8 mouse cellular contexts compared by ENCODE assay signal in genomic region chr16:96468698-96469097, GRCm38 (mm10). TPM values are rescaled to one million over a fixed set of nuclear protein-coding genes. Genes with fewer than 3 reads are reported as not detected.
DNase-seq lines count a peak whose midpoint lies in the region; ATAC-seq and TF ChIP-seq lines count a peak whose summit lies in the region.

No protein-coding gene starts in this region.

- peak; percentile 50 for ATAC-seq in midbrain, embryonic 11.5 days (ENCODE audit: low FRiP score)
- ATAC-seq in forebrain, embryonic 16.5 days = peak; percentile 81
- ATAC-seq in kidney, postnatal 0 days (replicated peaks; ENCODE audit: low FRiP score, low read depth) = peak; percentile 71
- peak; percentile 46; the same call in 1 of the 2 replicates for ATAC-seq in stomach, embryonic 14.5 days (ENCODE audit: insufficient number of reproducible peaks, insufficient read depth, low FRiP score, low read depth)
- no peak for ATAC-seq in liver, postnatal 0 days

- H3K9me3 ChIP-seq in midbrain, embryonic 11.5 days (ENCODE audit: control insufficient read depth, low read length) = no peaks in the 10 kb centered on the region
- H3K9me3 ChIP-seq in midbrain, embryonic 10.5 days (replicated peaks) = no peaks in the 10 kb centered on the region
- no peaks in the 10 kb centered on the region for H3K9me3 ChIP-seq in forebrain, embryonic 16.5 days (ENCODE audit: control insufficient read depth, low read length)
- no peaks in the 10 kb centered on the region for H3K9me3 ChIP-seq in kidney, postnatal 0 days (replicated peaks; ENCODE audit: low read length)
- H3K9me3 ChIP-seq in stomach, embryonic 14.5 days (ENCODE audit: control insufficient read depth, low read depth, low read length) = no peaks in the 10 kb centered on the region
- no peaks in the 10 kb centered on the region for H3K9me3 ChIP-seq in liver, postnatal 0 days (ENCODE audit: low read length)

- H3K27ac ChIP-seq in midbrain, embryonic 11.5 days (ENCODE audit: low read depth, low read length) = no peak overlapping the region
- H3K27ac ChIP-seq in midbrain, embryonic 10.5 days (replicated peaks) = no peak overlapping the region
- no peak overlapping the region for H3K27ac ChIP-seq in forebrain, embryonic 16.5 days (ENCODE audit: low read length)
- no peak overlapping the region for H3K27ac ChIP-seq in kidney, postnatal 0 days
- H3K27ac ChIP-seq in stomach, embryonic 14.5 days (ENCODE audit: low read length) = no peak overlapping the region
- no peak overlapping the region for H3K27ac ChIP-seq in liver, postnatal 0 days (ENCODE audit: low read depth)

- H3K4me1 ChIP-seq in midbrain, embryonic 11.5 days (ENCODE audit: control insufficient read depth, insufficient read depth, low read length) = no peaks in the 10 kb centered on the region
- peaks cover 13% of the 10 kb centered on the region for H3K4me1 ChIP-seq in midbrain, embryonic 10.5 days
- H3K4me1 ChIP-seq in forebrain, embryonic 16.5 days (replicated peaks; ENCODE audit: control insufficient read depth, insufficient read depth, low read length) = peaks cover 29% of the 10 kb centered on the region
- no peaks in the 10 kb centered on the region for H3K4me1 ChIP-seq in kidney, postnatal 0 days (replicated peaks; ENCODE audit: insufficient read depth, low read length)
- peaks cover 7% of the 10 kb centered on the region for H3K4me1 ChIP-seq in stomach, embryonic 14.5 days (ENCODE audit: control insufficient read depth, insufficient read depth, low read length)
- H3K4me1 ChIP-seq in liver, postnatal 0 days (ENCODE audit: insufficient read depth) = no peaks in the 10 kb centered on the region

- 87% methylated on average over 4 of the region's 4 CpGs for WGBS in midbrain, embryonic 11.5 days
- 84% methylated on average over 4 of the region's 4 CpGs for WGBS in midbrain, embryonic 10.5 days
- WGBS in forebrain, embryonic 16.5 days = 63% methylated on average over 4 of the region's 4 CpGs
- WGBS in kidney, postnatal 0 days = 80% methylated on average over 4 of the region's 4 CpGs
- 78% methylated on average over 4 of the region's 4 CpGs for WGBS in stomach, embryonic 14.5 days
- WGBS in liver, postnatal 0 days (ENCODE audit: insufficient replicate concordance) = 77% methylated on average over 4 of the region's 4 CpGs

- H3K4me3 ChIP-seq in midbrain, embryonic 11.5 days (ENCODE audit: low read depth, low read length) = no peak overlapping the region
- H3K4me3 ChIP-seq in midbrain, embryonic 10.5 days = no peak overlapping the region
- peak overlapping the region; percentile 18 for H3K4me3 ChIP-seq in forebrain, embryonic 16.5 days (replicated peaks; ENCODE audit: low read length)
- H3K4me3 ChIP-seq in kidney, postnatal 0 days (replicated peaks; ENCODE audit: low read depth, low read length) = no peak overlapping the region
- no peak overlapping the region for H3K4me3 ChIP-seq in stomach, embryonic 14.5 days (ENCODE audit: low read depth, low read length)
- H3K4me3 ChIP-seq in liver, postnatal 0 days (ENCODE audit: low read depth, low read length) = no peak overlapping the region

- no peaks in the 10 kb centered on the region for H3K36me3 ChIP-seq in midbrain, embryonic 11.5 days (ENCODE audit: control insufficient read depth, insufficient read depth, low read length)
- H3K36me3 ChIP-seq in midbrain, embryonic 10.5 days = no peaks in the 10 kb centered on the region
- no peaks in the 10 kb centered on the region for H3K36me3 ChIP-seq in forebrain, embryonic 16.5 days (ENCODE audit: control insufficient read depth, insufficient read depth)
- H3K36me3 ChIP-seq in kidney, postnatal 0 days (ENCODE audit: insufficient read depth, low read length) = no peaks in the 10 kb centered on the region
- H3K36me3 ChIP-seq in stomach, embryonic 14.5 days (ENCODE audit: control insufficient read depth, insufficient read depth, low read length) = no peaks in the 10 kb centered on the region
- no peaks in the 10 kb centered on the region for H3K36me3 ChIP-seq in liver, postnatal 0 days (replicated peaks; ENCODE audit: insufficient read depth, low read length)

- DNase-seq in midbrain, embryonic 11.5 days (ENCODE audit: low spot score, missing footprints) = no peak
- no peak for DNase-seq in midbrain, embryonic 10.5 days (ENCODE audit: low spot score)
- DNase-seq in kidney, postnatal 0 days (ENCODE audit: low spot score) = peak; percentile 44
- peak; percentile 42 for DNase-seq in lung, postnatal 10 days
- no peak for DNase-seq in thymus, postnatal 14 days
- no peak for DNase-seq in liver, postnatal 0 days

- TF ChIP-seq CTCF in kidney, postnatal 0 days (IDR thresholded peaks at IDR 0.05; ENCODE audit: low read depth) = no peak
- no peak for TF ChIP-seq CTCF in liver, postnatal 0 days (IDR thresholded peaks at IDR 0.05; ENCODE audit: low read depth)

- no peaks in the 10 kb centered on the region for H3K27me3 ChIP-seq in midbrain, embryonic 11.5 days (ENCODE audit: control insufficient read depth, insufficient read depth, low read length)
- H3K27me3 ChIP-seq in midbrain, embryonic 10.5 days (ENCODE audit: low read depth, poor library complexity, severe bottlenecking) = no peaks in the 10 kb centered on the region; the same call in 1 of the 2 replicates
- no peaks in the 10 kb centered on the region for H3K27me3 ChIP-seq in forebrain, embryonic 16.5 days (replicated peaks; ENCODE audit: control insufficient read depth, insufficient read depth, low read length)
- H3K27me3 ChIP-seq in kidney, postnatal 0 days (ENCODE audit: insufficient read depth, low read length) = no peaks in the 10 kb centered on the region
- no peaks in the 10 kb centered on the region for H3K27me3 ChIP-seq in stomach, embryonic 14.5 days (ENCODE audit: control insufficient read depth, insufficient read depth, low read length)
- no peaks in the 10 kb centered on the region for H3K27me3 ChIP-seq in liver, postnatal 0 days (ENCODE audit: insufficient read depth, low read length)

- H3K9ac ChIP-seq in midbrain, embryonic 11.5 days (ENCODE audit: low read length) = no peak overlapping the region
- H3K9ac ChIP-seq in forebrain, embryonic 16.5 days (replicated peaks; ENCODE audit: low read depth, low read length) = no peak overlapping the region
- H3K9ac ChIP-seq in kidney, postnatal 0 days (ENCODE audit: low read depth, low read length) = no peak overlapping the region
- no peak overlapping the region for H3K9ac ChIP-seq in stomach, embryonic 14.5 days (replicated peaks; ENCODE audit: low read depth, low read length)
- H3K9ac ChIP-seq in liver, postnatal 0 days (replicated peaks) = no peak overlapping the region

- no peak for TF ChIP-seq EP300 in liver, postnatal 0 days (IDR thresholded peaks at IDR 0.05; ENCODE audit: low read depth)

- H3K4me2 ChIP-seq in midbrain, embryonic 11.5 days = no peak overlapping the region
- peak overlapping the region; percentile 25; the same call in 1 of the 2 replicates for H3K4me2 ChIP-seq in forebrain, embryonic 16.5 days (ENCODE audit: low read length)
- no peak overlapping the region for H3K4me2 ChIP-seq in kidney, postnatal 0 days (ENCODE audit: low read length)
- no peak overlapping the region for H3K4me2 ChIP-seq in stomach, embryonic 14.5 days (replicated peaks; ENCODE audit: low read depth, low read length)
- H3K4me2 ChIP-seq in liver, postnatal 0 days (ENCODE audit: low read depth, low read length) = no peak overlapping the region

RNA-seq across cellular contexts. Expression of gene Pcp4, which starts 1.3 kb away (rescaled TPM):
- 3.1 and 4.0 TPM in 2 replicates for polyA plus RNA-seq in midbrain, embryonic 11.5 days (2014; fragmentation: Nextera tagmentation; extraction: Ambion mirVana)
- polyA plus RNA-seq in midbrain, embryonic 10.5 days (2016; fragmentation: Nextera tagmentation; extraction: Ambion mirVana) = 0.99 and 3.4 TPM in 2 replicates
- 147 and 175 TPM in 2 replicates for polyA plus RNA-seq in forebrain, embryonic 16.5 days (2015; fragmentation: Nextera tagmentation; extraction: Ambion mirVana)
- polyA plus RNA-seq in kidney, postnatal 0 days (2015; fragmentation: Nextera tagmentation; extraction: Ambion mirVana) = 96.9 and 102 TPM in 2 replicates
- polyA plus RNA-seq in stomach, embryonic 14.5 days (2014; fragmentation: Nextera tagmentation; extraction: Ambion mirVana) = 33.1 and 34.3 TPM in 2 replicates
- polyA plus RNA-seq in liver, postnatal 0 days (2015; fragmentation: Nextera tagmentation; extraction: Ambion mirVana) = not detected in 2 replicates

RNA-seq across cellular contexts. Expression of gene Itgb2l, which starts 25.3 kb away (rescaled TPM):
- not detected in 2 replicates for polyA plus RNA-seq in midbrain, embryonic 11.5 days (2014; fragmentation: Nextera tagmentation; extraction: Ambion mirVana)
- not detected in 2 replicates for polyA plus RNA-seq in midbrain, embryonic 10.5 days (2016; fragmentation: Nextera tagmentation; extraction: Ambion mirVana)
- polyA plus RNA-seq in forebrain, embryonic 16.5 days (2015; fragmentation: Nextera tagmentation; extraction: Ambion mirVana) = not detected in 2 replicates
- polyA plus RNA-seq in kidney, postnatal 0 days (2015; fragmentation: Nextera tagmentation; extraction: Ambion mirVana) = 0.41 and 0.79 TPM in 2 replicates
- polyA plus RNA-seq in stomach, embryonic 14.5 days (2014; fragmentation: Nextera tagmentation; extraction: Ambion mirVana) = 0.52 and 0.90 TPM in 2 replicates
- polyA plus RNA-seq in liver, postnatal 0 days (2015; fragmentation: Nextera tagmentation; extraction: Ambion mirVana) = 8.7 and 10.0 TPM in 2 replicates

Comparison
In these comparisons a context has a peak if more than half of its experiments do, and no peak if none do; other contexts are left out.
1. DNase-seq: peak in kidney, postnatal 0 days (single experiment) and lung, postnatal 10 days (single experiment); none in midbrain, embryonic 11.5 days (single experiment), midbrain, embryonic 10.5 days (single experiment), thymus, postnatal 14 days (single experiment) and liver, postnatal 0 days (single experiment).